ENCODE assay signal across 10 mouse cellular contexts in the genomic region with DNA sequence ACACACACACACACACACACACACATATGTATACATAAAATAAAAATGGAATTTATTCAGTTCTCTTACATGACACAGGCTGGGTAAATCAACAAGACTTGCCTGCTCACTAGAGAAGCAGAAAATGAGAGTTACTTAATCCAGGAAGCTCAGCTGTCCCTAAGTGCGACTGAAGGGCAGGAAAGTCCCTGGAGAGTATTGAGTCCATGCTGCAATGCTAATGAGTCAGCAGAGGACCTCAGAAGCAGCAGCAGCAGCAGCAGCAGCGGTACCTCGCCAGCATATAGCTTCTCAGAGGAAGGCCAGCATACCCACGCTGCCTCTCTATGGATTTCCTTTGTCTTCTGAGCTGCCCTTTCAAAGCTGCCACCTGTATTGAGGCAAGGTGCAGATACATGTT. TPM values are rescaled to one million over a fixed set of nuclear protein-coding genes. Genes with fewer than 3 reads are reported as not detected.
DNase-seq lines count a peak whose midpoint lies in the region; ATAC-seq lines count a peak whose summit lies in the region.
"Had no signal": no experiment of that assay in that cellular context is flagged by ENCODE, and none has a peak within 500 bp of the region (broad histone marks: within the 10 kb centered on the region; RNA-seq: fewer than 3 reads in every experiment).

No protein-coding gene starts in this region.

- no peaks in the 10 kb centered on the region for H3K27me3 ChIP-seq in heart, embryonic 16.5 days (ENCODE audit: control insufficient read depth, insufficient read depth, low read length)

- H3K4me3 ChIP-seq in heart, embryonic 16.5 days (ENCODE audit: low read length) = no peak overlapping the region
- H3K4me3 ChIP-seq: heart, embryonic 13.5 days had no signal

- DNase-seq in heart, postnatal 10 days = no peak
- peak; percentile 64 for DNase-seq in NIH3T3 (ENCODE audit: low read depth)
- DNase-seq in monocyte, adult 2 months (ENCODE audit: low read depth in 1 of 2, low spot score in 2 of 2) = peak; percentile 20 to 37
- DNase-seq in left cerebral cortex, adult 9 months (ENCODE audit: low spot score in 2 of 2) = no peak
- no peak for DNase-seq in layer of hippocampus, postnatal 10 days (ENCODE audit: low spot score in 2 of 2)
- DNase-seq in right cerebral cortex, postnatal 10 days (ENCODE audit: low spot score in 2 of 2) = no peak
- DNase-seq: cerebellum, adult 9-10 months had no signal

- H3K27ac ChIP-seq in heart, embryonic 16.5 days (ENCODE audit: low read length) = no peak overlapping the region
- H3K27ac ChIP-seq: heart, embryonic 13.5 days had no signal

- ATAC-seq in heart, embryonic 16.5 days (replicated peaks; ENCODE audit: extremely low read depth, insufficient read depth, low FRiP score) = no peak; the same call in 1 of the 2 replicates
- ATAC-seq in hematopoietic stem cell, adult 5-6 weeks (replicated peaks in 1 of 2; ENCODE audit: insufficient read depth in 1 of 2, low FRiP score in 2 of 2, low TSS enrichment in 1 of 2, low read depth in 1 of 2, poor library complexity in 2 of 2, severe bottlenecking in 2 of 2) = peak; percentile 59 to 75; a peak in 3 of 4 replicates

- H3K4me1 ChIP-seq in heart, embryonic 16.5 days (ENCODE audit: control insufficient read depth, insufficient read depth, low read length) = no peaks in the 10 kb centered on the region

- no peaks in the 10 kb centered on the region for H3K36me3 ChIP-seq in heart, embryonic 16.5 days (ENCODE audit: control insufficient read depth, insufficient read depth)
- H3K36me3 ChIP-seq: heart, embryonic 13.5 days had no signal

- intact Hi-C loops in heart, postnatal 10 days (cut with DNase I) = no loop called here

- no peak overlapping the region; the same call in 1 of the 2 replicates for H3K9ac ChIP-seq in heart, embryonic 16.5 days (ENCODE audit: low read length)
- H3K9ac ChIP-seq: heart, embryonic 13.5 days had no signal

- H3K4me2 ChIP-seq in heart, embryonic 16.5 days (ENCODE audit: low read depth, low read length) = peak overlapping the region; percentile 15

- no peaks in the 10 kb centered on the region for H3K9me3 ChIP-seq in heart, embryonic 16.5 days (replicated peaks; ENCODE audit: control insufficient read depth, low read length)
- H3K9me3 ChIP-seq: heart, embryonic 13.5 days had no signal

- WGBS in heart, embryonic 16.5 days = 26% methylated on average over 4 of the region's 4 CpGs

RNA-seq across cellular contexts. Expression of a gene that starts 30.2 kb away (rescaled TPM):
- polyA plus RNA-seq in heart, embryonic 16.5 days (2015; fragmentation: Nextera tagmentation; extraction: Ambion mirVana) = 9.6 and 10.7 TPM in 2 replicates
- 1 to 10 TPM; 4.9 to 7.5 TPM for total RNA-seq in heart, postnatal 10 days (2021)
- 12.3 and 15.5 TPM in 2 replicates for total RNA-seq in hematopoietic stem cell, adult 5-6 weeks (2017)
- total RNA-seq in layer of hippocampus, postnatal 10 days (2021) = 10 to 100 TPM; 28.2 to 28.3 TPM

RNA-seq across cellular contexts. Expression of a gene that starts 42.8 kb away (rescaled TPM):
- polyA plus RNA-seq in heart, embryonic 16.5 days (2015; fragmentation: Nextera tagmentation; extraction: Ambion mirVana) = 18.5 and 20.6 TPM in 2 replicates
- total RNA-seq in heart, postnatal 10 days (2021) = 10 to 100 TPM; 28.6 to 29.5 TPM
- 63.0 and 72.2 TPM in 2 replicates for total RNA-seq in hematopoietic stem cell, adult 5-6 weeks (2017)
- 10 to 100 TPM; 50.1 to 53.4 TPM for total RNA-seq in layer of hippocampus, postnatal 10 days (2021)

Comparison
In these comparisons a context has a peak if more than half of its experiments do, and no peak if none do; other contexts are left out.
1. DNase-seq: peak in NIH3T3 (single experiment) and monocyte, adult 2 months (2 of 2); none in heart, postnatal 10 days (0 of 2), left cerebral cortex, adult 9 months (0 of 2), layer of hippocampus, postnatal 10 days (0 of 2) and right cerebral cortex, postnatal 10 days (0 of 2).